Mouse (Mus musculus) forelimb bud, embryonic 11.5 days (tissue): ENCODE results near the gene Emcn.

Source experiments
- DNase-seq: peaks from one replicate; pipeline ENCODE4 v3.0.0-alpha.2; 2012; ENCODE audit warnings: low read depth, low spot score

The Emcn gene

DNA sequence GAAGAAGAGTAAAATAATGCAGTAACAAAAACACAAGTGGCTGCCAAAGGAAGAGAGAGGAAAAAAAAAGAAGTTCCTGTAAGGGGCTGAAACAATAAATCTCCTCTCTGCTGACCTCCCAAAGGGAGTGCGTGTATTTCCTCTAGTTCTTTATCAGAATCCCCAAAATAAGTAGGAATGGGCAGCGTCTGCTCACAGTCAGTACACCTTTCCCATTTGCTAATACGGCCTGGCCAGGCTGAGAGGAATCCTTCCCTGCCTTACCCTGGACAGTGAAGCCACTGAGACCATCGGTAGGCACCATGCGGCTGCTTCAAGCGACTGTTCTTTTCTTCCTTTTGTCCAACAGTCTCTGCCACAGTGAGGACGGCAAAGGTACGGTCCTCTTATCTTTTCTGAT is at the start of gene Emcn:
TSS of gene Emcn (plus strand) at position 130 of the 400 bp plus-strand sequence.
- no peak for DNase-seq

DNA sequence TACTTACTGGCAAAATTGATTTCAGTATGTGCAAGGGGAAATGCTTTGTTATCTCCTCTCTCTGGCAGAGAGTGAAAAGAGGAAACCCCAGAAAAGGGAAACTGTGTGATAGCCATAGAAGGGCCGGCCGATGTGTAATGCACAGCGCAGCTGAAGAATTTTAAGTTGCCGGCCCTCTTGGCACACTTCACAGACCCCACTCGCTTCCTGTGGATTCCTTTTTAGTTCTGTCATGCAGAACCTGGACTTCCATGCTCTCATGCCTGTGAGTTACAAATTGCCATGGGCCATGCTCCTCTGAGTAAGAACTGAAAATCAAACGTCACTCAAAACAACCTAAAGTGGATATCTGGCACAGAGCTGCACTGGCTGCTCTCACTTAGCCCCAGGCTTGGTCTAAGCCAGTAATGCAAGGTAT is 47.7 kb upstream of the Emcn start:
- no peak for DNase-seq

DNA sequence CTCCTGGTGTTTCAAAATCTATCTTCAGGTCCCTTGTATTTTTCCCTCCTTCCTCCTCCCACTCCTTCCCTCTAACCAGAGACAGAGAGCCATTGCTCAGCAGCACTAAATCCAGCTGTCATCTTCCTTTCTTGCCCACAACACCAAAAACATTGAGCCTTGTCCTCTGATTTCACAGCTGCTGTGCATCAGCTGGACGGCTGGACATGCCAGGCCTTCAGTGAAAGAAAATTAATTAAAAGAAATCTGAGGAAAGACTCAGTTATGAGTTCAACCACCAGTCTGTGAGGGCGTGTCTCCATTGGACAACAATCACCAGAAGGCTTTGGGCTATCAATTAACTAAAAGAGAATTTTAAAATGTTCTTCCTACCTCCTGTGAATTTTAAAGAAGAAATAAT is 42.6 kb upstream of the Emcn start:
- no peak for DNase-seq

DNA sequence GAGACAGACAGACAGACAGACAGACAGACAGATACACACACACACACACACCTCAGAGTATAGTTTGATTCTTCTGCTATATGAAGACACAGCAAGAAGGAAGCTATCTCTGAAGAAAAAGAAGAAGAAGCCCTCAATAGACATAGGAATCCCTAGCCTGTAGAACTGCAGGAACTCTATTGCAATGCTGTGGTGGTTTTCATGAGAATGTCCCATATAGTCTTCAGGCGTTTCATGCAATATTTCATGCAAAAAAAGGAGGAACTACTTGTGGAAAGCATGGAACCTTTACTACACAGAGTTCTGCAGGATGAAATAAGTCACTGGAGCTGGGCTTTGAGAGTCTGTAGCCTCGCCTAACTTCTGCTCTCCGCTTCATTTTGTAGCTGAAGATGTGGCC is 40.7 kb upstream of the Emcn start:
- DNase-seq: no peak

DNA sequence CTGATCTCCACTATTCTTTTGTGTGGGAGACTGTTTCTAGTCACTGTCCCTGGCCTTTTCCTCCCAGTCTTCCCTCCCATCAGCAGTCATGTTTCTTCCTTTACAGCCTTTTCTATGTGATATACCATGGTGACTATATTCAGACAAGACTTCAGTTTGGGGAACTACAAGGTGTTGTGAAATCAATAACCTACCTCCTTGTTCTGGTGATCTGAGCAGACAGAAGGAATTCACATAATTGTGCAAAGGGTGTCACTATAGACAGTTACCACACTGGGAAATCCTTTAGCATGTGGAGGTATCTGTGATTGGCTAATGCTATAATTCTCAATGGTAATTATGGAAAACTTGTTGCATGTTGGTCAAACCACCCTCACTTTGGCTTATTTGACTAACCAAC is 39.7 kb upstream of the Emcn start:
- DNase-seq: no peak

DNA sequence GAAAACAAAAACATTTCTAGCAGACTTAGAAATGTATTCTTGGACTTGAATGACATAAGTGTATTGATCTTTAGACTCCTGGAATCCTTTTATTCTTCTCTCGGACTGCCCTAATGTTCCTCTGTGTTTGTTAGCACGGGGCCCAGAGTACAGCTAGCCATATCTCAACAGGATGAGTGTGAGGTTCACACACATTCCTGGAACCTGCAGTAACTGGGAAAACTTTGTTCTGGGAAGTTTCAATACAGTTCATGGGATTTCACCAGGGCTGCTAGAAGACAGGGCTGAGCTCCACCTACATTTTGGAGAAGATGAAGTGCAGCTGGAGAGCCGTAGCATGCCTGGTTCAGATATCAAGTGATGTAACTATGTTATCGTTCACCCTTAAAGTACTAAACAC is 38.1 kb upstream of the Emcn start:
- DNase-seq: no peak

DNA sequence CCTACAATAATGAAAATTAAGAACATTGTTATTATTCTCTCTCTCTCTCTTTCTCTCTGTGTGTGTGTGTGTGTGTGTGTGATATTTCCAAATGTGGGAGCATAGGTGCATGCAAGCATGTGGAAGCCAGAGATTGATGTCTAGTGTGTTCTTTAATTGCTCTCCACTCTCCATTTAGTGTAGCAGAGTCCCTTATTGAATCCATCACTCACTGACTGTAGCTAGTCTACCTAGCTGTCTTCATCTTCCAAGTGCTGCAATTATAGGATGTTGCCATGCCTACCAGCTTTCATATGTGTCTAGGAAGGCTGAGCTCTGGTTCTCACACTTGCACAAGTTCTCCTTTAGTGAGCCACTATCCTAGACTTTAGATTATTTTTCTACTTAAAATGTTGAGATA is 30.9 kb upstream of the Emcn start:
- no peak for DNase-seq

DNA sequence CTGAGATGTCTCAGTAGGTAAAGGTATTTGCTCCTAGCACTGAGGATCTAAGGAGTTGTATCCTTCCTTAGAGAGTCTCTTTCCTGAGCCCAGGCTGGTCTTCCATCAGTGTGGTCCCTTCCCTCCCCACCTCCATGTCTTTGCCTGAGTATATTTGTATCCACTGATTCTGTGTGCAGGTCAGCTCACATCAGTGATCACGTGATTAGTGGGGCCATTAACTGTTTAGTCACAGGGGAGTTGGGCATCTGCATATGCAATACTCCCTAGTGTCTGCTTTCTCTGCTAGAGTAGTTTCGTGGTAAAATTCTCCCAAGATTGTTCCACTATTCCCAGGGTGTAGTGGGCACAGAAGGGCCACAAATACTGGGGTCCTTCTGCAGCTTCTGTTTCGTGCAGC is 28.3 kb upstream of the Emcn start:
- no peak for DNase-seq

DNA sequence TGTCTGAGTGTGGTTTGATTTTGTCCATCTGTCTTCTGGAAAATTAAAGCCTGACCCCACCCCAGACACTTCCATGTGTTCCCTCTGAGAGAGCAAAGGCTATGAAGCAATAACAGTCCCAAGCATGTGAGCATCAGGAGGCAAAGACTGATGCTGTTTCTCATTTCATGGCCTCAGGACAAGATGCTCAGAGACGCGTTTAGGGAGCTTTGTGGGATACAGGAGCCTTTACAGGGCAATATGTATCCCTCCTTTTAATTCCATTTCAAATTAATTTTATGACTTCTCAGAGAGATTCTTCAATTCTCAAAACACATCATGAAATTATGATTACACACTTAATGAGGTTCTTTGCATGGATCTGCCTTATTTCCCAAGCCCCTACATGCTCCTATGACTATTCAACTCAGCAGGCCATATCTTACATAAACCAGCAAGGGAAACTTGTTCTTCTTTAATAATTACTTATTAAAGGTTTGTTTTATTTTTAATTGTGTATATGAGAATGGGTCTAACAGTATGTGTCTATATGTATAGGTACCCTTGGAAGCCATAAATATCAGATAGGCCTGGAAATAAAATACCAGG is 27.0 kb upstream of the Emcn start:
- no peak for DNase-seq

DNA sequence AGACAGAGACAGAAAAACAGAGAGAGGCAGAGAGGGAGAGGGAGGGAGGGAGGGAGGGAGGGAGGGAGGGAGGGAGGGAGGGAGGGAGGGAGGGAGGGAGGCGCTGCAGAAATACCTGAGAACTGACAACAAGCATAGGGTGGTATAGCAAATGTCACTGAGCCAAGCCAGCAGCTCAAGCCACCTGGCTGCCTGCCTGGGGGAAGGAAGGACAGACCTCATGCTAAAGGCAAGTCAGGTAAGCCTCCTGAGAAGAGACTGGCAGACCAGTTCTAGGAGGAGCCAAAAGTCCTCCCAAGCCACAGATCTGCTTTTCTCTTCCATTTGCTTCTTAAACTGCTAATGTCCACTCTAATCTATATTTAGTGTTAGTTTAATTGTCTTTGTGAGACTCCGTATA is 22.5 kb upstream of the Emcn start:
- no peak for DNase-seq

DNA sequence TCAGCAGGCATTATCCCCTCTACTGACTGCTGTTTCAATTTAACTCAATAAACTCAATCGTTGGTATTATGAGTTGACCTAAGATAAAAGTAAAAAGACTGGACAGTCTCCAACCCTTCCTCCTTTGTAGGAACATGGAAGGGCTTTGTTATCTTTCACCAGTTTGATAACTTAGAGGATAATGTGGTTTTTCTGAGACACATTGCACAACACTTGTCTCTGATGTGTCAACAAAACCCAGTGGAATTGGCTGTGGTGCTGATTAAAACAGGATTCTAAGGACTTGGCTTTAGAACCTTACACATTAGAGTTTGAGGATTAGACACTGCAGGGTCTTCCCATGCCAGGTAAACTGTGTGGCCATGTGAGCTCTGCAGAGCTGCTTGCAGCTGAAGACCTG is 20.9 kb upstream of the Emcn start:
- DNase-seq: no peak

DNA sequence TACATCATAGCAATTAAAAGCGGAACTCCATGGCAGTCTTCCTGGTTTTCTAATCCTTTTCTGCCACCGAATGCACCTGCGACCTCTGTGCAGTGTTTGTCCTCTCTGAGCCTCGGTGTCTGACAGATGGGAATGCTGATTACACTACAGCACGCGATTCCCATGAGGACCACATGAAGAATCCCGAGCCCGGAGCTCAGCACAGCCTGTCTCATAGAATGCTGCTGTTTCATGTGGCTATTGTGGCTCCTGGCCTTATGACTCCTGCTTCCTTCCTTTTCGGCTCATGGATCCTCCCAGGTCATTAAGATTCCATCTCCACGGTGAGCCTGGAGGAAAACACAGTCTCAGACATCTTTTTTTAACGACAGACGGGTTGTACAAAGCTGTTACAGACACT is 18.6 kb upstream of the Emcn start:
- DNase-seq: peak; percentile 12

DNA sequence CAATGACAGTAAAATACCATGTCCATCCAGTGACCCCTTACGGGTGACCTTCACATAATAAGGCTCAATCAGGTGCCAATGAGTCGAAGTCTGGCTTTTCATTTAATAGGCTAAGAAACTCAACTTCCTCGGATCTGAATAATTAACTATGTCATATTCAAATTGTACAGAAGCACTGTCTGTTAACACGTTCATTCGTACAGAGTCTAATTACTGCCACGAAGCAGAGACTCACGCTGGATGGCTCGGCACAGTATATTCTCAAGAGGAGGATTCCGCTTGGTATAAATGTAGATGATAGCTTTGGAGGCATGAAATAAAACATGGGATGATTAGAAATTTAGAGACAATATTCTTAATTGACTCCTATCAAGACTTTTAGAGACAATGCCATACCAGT is 11.0 kb upstream of the Emcn start:
- no peak for DNase-seq

DNA sequence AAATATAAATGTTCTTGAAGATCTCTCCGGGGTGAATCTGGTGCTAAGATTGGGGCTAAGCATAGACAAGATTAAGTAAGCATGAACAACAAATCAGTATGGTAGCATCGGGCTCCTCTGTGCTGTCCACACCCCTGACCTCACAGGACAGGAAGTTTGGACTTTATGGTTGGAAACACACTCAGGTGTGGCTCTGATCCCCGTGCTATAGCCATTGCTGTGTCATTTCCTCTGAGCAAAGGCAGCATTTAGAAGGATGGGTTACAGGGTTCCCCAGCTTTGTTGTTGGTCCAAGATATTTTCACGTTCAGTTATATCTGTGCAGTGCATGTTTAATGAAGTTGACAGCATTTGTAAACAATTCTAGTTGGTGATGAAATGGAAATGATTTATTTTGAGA is 9.9 kb upstream of the Emcn start:
- DNase-seq: no peak

DNA sequence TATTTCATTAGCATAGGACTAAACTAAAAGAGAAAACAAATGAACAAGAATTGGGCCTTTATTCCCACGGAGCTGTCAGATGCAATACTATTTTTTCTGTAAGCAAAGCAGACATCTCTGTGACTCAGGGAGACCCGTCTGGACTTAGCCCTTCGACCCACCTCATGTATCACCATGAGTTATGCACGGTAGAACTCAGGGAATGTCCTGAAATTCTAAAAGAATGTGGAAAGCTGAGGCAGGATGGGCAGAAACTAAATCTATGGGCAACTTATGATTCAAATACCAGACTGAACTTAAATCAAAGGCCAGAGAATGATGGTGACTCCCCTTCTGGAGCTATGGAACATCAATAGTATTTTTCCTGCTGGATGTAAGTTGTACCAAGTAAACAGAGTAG is 8.3 kb upstream of the Emcn start:
- DNase-seq: no peak

DNA sequence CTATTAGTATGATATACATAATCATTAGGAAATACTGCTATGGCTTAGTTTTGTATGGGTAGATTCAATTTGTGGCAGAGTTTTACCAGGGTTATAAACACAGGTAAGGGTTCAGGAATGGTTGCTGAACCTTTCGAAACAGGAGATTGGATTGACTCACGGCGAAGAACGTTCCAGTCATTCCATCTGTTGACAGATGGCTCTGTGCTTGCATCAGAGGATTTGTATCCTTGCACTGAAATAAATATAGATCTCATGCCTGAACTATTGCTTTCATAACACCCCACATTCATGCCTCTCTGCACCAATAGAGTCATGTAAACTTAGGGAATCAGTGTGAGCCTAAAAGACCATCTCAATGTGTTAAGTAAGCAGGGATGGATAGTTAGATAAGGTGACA is 4.9 kb upstream of the Emcn start:
- no peak for DNase-seq

DNA sequence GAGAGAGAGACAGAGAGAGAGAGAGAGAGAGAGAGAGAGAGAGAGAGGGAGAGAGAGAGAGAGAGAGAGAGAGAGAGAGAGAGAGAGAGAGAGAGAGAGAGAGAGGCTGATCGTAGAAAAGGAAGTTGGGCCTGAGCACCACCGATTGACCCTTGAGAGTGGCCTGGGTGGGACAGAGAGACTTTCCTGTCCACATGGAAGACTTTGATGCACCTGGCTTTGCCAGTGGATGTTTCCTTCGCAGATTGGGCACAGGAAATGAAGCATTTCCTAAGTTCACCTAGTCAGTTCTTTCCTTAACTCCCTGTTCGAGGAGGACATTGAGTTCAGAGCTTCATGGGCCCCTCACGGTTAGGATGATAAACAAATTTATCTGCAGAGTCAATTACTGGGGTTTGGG is 2.6 kb downstream of the Emcn start:
- no peak for DNase-seq

DNA sequence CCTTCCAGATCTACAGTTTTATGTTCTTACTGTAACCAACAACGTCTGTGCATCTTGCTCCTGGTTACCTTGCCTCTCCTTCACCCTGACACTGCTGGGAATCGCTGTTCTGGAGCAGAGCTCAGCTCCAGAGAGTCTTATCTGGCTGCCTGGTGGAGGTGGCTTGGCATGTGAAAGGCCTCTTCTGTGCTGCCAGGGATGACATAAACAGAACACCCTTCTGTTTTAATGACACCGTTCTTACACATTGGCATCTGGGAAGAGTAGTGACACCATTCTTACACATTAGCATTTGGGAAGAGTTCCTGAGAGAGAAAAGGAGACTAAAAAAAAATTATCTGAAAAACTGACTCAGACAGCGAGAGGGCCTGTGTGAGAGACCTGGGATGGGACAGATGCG is 11.0 kb downstream of the Emcn start:
- no peak for DNase-seq

DNA sequence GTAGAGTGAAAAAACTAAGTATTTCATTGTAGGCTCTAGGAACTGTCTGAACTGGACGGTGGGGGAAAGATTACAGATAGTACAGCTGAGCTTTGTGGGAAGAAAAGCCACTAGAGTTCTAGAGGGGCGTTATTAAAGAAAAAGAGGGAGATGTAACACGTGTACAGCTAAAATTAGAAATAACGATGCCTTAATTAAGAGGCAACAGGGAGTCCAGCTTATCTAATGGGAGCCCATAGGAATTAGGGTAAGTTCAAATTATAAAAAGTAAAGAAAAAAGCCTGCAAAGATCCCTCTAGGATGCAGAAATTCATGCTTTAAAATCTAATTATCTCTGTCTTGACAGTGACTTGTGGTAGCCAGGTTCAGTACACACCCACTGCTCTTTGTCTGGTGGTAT is 15.8 kb downstream of the Emcn start:
- DNase-seq: no peak

DNA sequence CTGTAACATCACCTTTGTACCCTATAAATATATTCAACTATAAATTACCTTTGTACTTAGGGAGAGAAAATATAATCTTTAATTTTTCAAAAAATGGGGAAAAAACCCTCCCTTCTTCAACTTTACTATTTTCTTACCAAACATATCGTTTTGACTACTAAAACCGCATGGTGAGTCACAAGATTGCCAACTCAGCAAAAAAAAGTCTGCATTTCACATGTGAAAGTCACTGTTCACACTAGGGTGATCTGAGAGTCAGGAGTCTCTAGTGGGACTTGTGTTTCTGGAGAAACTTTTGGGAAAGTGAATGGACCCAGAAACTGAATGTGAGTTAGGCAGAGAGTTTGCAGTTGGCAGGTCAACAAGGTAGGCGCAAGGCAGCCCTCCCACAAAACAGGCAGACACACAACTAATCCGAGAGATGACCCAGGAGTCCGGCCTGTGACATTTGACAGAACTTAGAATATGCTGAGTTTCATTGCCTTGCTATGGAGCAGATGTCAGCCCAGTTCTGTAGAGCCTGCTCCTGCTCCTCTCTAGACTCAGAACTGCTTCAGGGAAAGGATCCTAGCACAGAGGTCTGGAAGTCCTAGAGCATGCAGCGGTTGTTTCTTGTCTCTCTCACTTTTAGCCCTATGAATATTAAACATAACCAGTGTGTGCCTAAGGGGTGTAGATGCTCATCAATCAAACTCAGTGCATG is 26.4 kb downstream of the Emcn start:
- DNase-seq: no peak

DNA sequence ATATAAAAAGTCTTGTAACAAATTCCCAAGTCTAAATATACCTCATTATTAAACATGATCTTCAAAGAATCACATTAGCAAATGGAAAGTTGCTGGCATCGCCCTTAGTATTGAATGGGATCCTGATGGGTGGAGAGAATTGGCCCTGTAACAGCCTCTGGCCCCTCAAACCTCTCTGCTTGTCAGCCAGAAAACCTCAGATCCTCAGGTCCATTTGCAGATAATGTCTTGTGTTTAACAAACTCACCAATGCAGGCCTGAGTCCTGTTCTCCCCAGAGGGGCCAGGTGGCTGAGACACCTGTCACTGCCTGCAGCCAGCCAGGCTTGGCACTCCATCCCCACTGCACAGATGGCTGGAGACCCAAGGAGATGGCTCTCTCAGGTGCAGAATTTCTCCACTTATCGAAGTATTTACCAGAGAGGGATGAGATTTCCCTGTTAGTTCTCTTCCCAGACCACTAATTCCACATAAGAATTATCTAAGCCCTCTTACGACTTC is 27.0 kb downstream of the Emcn start:
- no peak for DNase-seq

DNA sequence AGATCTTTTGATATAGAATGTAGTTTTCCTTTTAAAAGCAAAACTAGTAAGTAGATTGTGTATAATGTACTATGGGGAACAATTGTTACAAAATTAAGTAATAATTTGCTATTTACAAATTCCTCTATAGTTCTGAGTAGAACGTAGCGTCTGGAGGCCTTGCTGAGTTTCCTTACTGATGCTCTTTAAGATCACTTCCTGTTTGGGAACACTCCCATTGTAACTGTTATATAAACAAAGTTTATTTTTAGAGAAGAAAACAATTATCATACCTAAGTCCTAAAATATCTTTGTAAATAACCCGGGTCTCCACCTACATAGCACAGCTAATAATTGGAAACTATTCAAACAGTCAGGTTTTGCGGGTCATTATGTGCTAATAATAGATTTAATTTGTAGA is 32.0 kb downstream of the Emcn start:
- no peak for DNase-seq

DNA sequence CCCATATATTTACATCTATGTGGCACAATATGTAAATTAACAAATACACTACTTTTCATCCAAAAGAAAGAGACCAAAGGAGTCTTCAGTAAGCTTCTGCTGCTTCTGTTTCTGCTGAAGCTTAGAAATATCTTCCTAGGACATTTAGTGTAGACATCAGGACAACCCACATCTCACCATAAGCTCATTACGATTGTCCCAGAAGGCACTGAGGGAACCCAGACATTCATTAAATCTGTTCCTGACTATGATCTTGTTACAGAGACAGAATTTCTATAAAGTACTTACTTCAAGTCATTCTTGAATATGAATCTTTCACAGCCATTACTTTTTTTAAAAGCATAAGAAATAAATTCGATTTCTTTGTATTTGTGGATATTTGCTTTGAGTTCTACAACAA is 41.4 kb downstream of the Emcn start:
- DNase-seq: no peak

DNA sequence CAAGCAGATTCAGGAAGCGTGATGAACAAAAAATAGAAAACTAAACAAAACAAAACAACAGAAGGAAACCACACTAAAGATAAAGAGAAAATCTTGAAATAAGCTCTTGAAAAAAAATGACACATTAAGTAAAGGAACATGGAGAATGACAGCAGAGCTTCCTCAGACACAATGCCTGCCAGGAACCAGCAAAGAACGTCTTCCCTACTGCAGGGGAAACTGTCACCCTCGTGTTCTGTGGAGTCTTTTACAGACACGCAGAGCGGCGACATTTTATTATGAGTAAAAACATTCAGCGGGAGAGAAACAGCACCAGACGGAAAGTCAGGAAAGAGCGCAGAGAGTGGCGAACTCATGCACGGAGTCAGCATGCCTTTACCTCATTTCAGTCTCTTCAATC is 54.7 kb downstream of the Emcn start:
- no peak for DNase-seq
